In genomic region chr7:132815081-132815480, GRCm38 (mm10) we compare ENCODE assay signal across 14 mouse cellular contexts. TPM values are rescaled to one million over a fixed set of nuclear protein-coding genes. Genes with fewer than 3 reads are reported as not detected.
DNase-seq lines count a peak whose midpoint lies in the region; ATAC-seq and TF ChIP-seq lines count a peak whose summit lies in the region.
"Had no signal": no experiment of that assay in that cellular context is flagged by ENCODE, and none has a peak within 500 bp of the region (broad histone marks: within the 10 kb centered on the region; RNA-seq: fewer than 3 reads in every experiment).

No protein-coding gene starts in this region.

- H3K36me3 ChIP-seq in forebrain, embryonic 14.5 days (ENCODE audit: control insufficient read depth, insufficient read depth, low read length): no peaks in the 10 kb centered on the region
- H3K36me3 ChIP-seq in forebrain, embryonic 16.5 days (ENCODE audit: control insufficient read depth, insufficient read depth): no peaks in the 10 kb centered on the region
- no peaks in the 10 kb centered on the region for H3K36me3 ChIP-seq in liver, postnatal 0 days (replicated peaks; ENCODE audit: insufficient read depth, low read length)
- H3K36me3 ChIP-seq in liver, embryonic 11.5 days (ENCODE audit: control insufficient read depth, insufficient read depth, low read length): no peaks in the 10 kb centered on the region
- H3K36me3 ChIP-seq in limb, embryonic 13.5 days: no peaks in the 10 kb centered on the region
- H3K36me3 ChIP-seq: midbrain, embryonic 15.5 days had no signal

- H3K4me1 ChIP-seq in forebrain, embryonic 14.5 days (ENCODE audit: control insufficient read depth, insufficient read depth, low read length): peaks cover 18% of the 10 kb centered on the region
- peaks cover 27% of the 10 kb centered on the region for H3K4me1 ChIP-seq in forebrain, embryonic 16.5 days (replicated peaks; ENCODE audit: control insufficient read depth, insufficient read depth, low read length)
- H3K4me1 ChIP-seq in liver, postnatal 0 days (ENCODE audit: insufficient read depth): peaks cover 11% of the 10 kb centered on the region
- peaks cover 13% of the 10 kb centered on the region for H3K4me1 ChIP-seq in liver, embryonic 11.5 days (replicated peaks; ENCODE audit: control insufficient read depth, insufficient read depth, low read length)
- H3K4me1 ChIP-seq in limb, embryonic 13.5 days: peaks cover 52% of the 10 kb centered on the region

- DNase-seq in forebrain, embryonic 14.5 days (ENCODE audit: low spot score): no peak
- no peak for DNase-seq in liver, postnatal 0 days
- no peak for DNase-seq in liver, embryonic 11.5 days (ENCODE audit: low spot score)
- peak; percentile 69 for DNase-seq in embryo, embryonic 10 days (ENCODE audit: low spot score)
- no peak for DNase-seq in adrenal gland, adult 2 months
- DNase-seq: cerebellum, adult 9-11 months; kidney, postnatal 25 days; thymus, postnatal 25 days had no signal

- no peak overlapping the region for H3K9ac ChIP-seq in forebrain, embryonic 14.5 days (ENCODE audit: low read length)
- H3K9ac ChIP-seq in forebrain, embryonic 16.5 days (replicated peaks; ENCODE audit: low read depth, low read length): no peak overlapping the region
- no peak overlapping the region for H3K9ac ChIP-seq in liver, postnatal 0 days (replicated peaks)
- H3K9ac ChIP-seq in liver, embryonic 11.5 days (ENCODE audit: low read depth, low read length): no peak overlapping the region
- H3K9ac ChIP-seq in limb, embryonic 13.5 days: no peak overlapping the region
- H3K9ac ChIP-seq: heart, embryonic 13.5 days; hindbrain, embryonic 14.5 days; midbrain, embryonic 15.5 days had no signal

- TF ChIP-seq EP300 in liver, postnatal 0 days (IDR thresholded peaks at IDR 0.05; ENCODE audit: low read depth): no peak

- no peaks in the 10 kb centered on the region for H3K27me3 ChIP-seq in forebrain, embryonic 14.5 days (replicated peaks; ENCODE audit: control insufficient read depth, insufficient read depth, low read length)
- no peaks in the 10 kb centered on the region for H3K27me3 ChIP-seq in forebrain, embryonic 16.5 days (replicated peaks; ENCODE audit: control insufficient read depth, insufficient read depth, low read length)
- H3K27me3 ChIP-seq in liver, postnatal 0 days (ENCODE audit: insufficient read depth, low read length): no peaks in the 10 kb centered on the region
- H3K27me3 ChIP-seq in liver, embryonic 11.5 days (replicated peaks; ENCODE audit: control insufficient read depth, insufficient read depth, low read length): no peaks in the 10 kb centered on the region
- no peaks in the 10 kb centered on the region for H3K27me3 ChIP-seq in limb, embryonic 13.5 days
- H3K27me3 ChIP-seq: heart, embryonic 13.5 days; midbrain, embryonic 15.5 days had no signal

- peak; percentile 18; the same call in 1 of the 2 replicates for TF ChIP-seq CTCF in liver, postnatal 0 days (IDR thresholded peaks at IDR 0.05; ENCODE audit: low read depth)

- H3K27ac ChIP-seq in forebrain, embryonic 14.5 days (ENCODE audit: low read depth, low read length): no peak overlapping the region
- H3K27ac ChIP-seq in forebrain, embryonic 16.5 days (ENCODE audit: low read length): no peak overlapping the region
- no peak overlapping the region for H3K27ac ChIP-seq in liver, postnatal 0 days (ENCODE audit: low read depth)
- no peak overlapping the region for H3K27ac ChIP-seq in liver, embryonic 11.5 days (ENCODE audit: low read depth, low read length)
- no peak overlapping the region for H3K27ac ChIP-seq in limb, embryonic 13.5 days
- H3K27ac ChIP-seq: heart, embryonic 13.5 days; hindbrain, embryonic 14.5 days; midbrain, embryonic 15.5 days had no signal

- no peaks in the 10 kb centered on the region for H3K9me3 ChIP-seq in forebrain, embryonic 14.5 days (replicated peaks; ENCODE audit: control insufficient read depth, low read length)
- H3K9me3 ChIP-seq in forebrain, embryonic 16.5 days (ENCODE audit: control insufficient read depth, low read length): no peaks in the 10 kb centered on the region
- no peaks in the 10 kb centered on the region for H3K9me3 ChIP-seq in liver, postnatal 0 days (ENCODE audit: low read length)
- no peaks in the 10 kb centered on the region for H3K9me3 ChIP-seq in liver, embryonic 11.5 days (ENCODE audit: control insufficient read depth, low read length)
- no peaks in the 10 kb centered on the region for H3K9me3 ChIP-seq in limb, embryonic 13.5 days
- H3K9me3 ChIP-seq: heart, embryonic 13.5 days; midbrain, embryonic 15.5 days had no signal

- H3K4me3 ChIP-seq in forebrain, embryonic 14.5 days (ENCODE audit: low read depth, low read length): no peak overlapping the region
- no peak overlapping the region for H3K4me3 ChIP-seq in forebrain, embryonic 16.5 days (replicated peaks; ENCODE audit: low read length)
- H3K4me3 ChIP-seq in liver, postnatal 0 days (ENCODE audit: low read depth, low read length): no peak overlapping the region
- H3K4me3 ChIP-seq in liver, embryonic 11.5 days (ENCODE audit: low read depth, low read length): no peak overlapping the region
- no peak overlapping the region for H3K4me3 ChIP-seq in limb, embryonic 13.5 days
- H3K4me3 ChIP-seq: midbrain, embryonic 15.5 days had no signal

- H3K4me2 ChIP-seq in forebrain, embryonic 14.5 days (ENCODE audit: low read length): peak overlapping the region; percentile 78; the same call in 1 of the 2 replicates
- H3K4me2 ChIP-seq in forebrain, embryonic 16.5 days (ENCODE audit: low read length): no peak overlapping the region
- H3K4me2 ChIP-seq in liver, postnatal 0 days (ENCODE audit: low read depth, low read length): no peak overlapping the region
- no peak overlapping the region for H3K4me2 ChIP-seq in liver, embryonic 11.5 days
- H3K4me2 ChIP-seq in limb, embryonic 13.5 days (replicated peaks): peak overlapping the region; percentile 22
- H3K4me2 ChIP-seq: hindbrain, embryonic 14.5 days; midbrain, embryonic 15.5 days had no signal

- WGBS in forebrain, embryonic 14.5 days: 75% methylated on average over 5 of the region's 5 CpGs
- WGBS in forebrain, embryonic 16.5 days: 76% methylated on average over 5 of the region's 5 CpGs
- 88% methylated on average over 5 of the region's 5 CpGs for WGBS in liver, postnatal 0 days (ENCODE audit: insufficient replicate concordance)
- 85% methylated on average over 5 of the region's 5 CpGs for WGBS in liver, embryonic 11.5 days
- WGBS in limb, embryonic 13.5 days: 14% methylated on average over 5 of the region's 5 CpGs

- ATAC-seq in forebrain, embryonic 14.5 days: no peak
- ATAC-seq in forebrain, embryonic 16.5 days: no peak
- ATAC-seq in liver, postnatal 0 days: no peak
- no peak for ATAC-seq in liver, embryonic 11.5 days (replicated peaks; ENCODE audit: low FRiP score)
- no peak for ATAC-seq in limb, embryonic 13.5 days (ENCODE audit: low FRiP score, low read depth)
- ATAC-seq in erythroblast, adult 5-6 weeks (replicated peaks; ENCODE audit: low FRiP score, poor library complexity, severe bottlenecking): no peak
- ATAC-seq: midbrain, embryonic 15.5 days had no signal

RNA-seq across cellular contexts. Expression of gene Fam53b, which starts 1.4 kb away (rescaled TPM):
- 17.1 and 25.1 TPM in 2 replicates for polyA plus RNA-seq in forebrain, embryonic 14.5 days (2014; fragmentation: Nextera tagmentation; extraction: Ambion mirVana)
- polyA plus RNA-seq in forebrain, embryonic 16.5 days (2015; fragmentation: Nextera tagmentation; extraction: Ambion mirVana): 27.3 and 29.2 TPM in 2 replicates
- 15.2 and 17.2 TPM in 2 replicates for polyA plus RNA-seq in liver, postnatal 0 days (2015; fragmentation: Nextera tagmentation; extraction: Ambion mirVana)
- 20.1 and 20.4 TPM in 2 replicates for polyA plus RNA-seq in liver, embryonic 11.5 days (2014; fragmentation: Nextera tagmentation; extraction: Ambion mirVana)
- 25.4 and 26.4 TPM in 2 replicates for polyA plus RNA-seq in limb, embryonic 13.5 days (2015; fragmentation: Nextera tagmentation; extraction: Ambion mirVana)
- 119 and 143 TPM in 2 replicates for total RNA-seq in erythroblast, adult 5-6 weeks (2015; ENCODE audit: low replicate concordance)
- total RNA-seq in erythroblast, adult 5-6 weeks (2017; ENCODE audit: low replicate concordance): 126 and 169 TPM in 2 replicates
- 10 to 100 TPM; 61.1 to 69.5 TPM for total RNA-seq in adrenal gland, adult 2 months (2021)
- 97.5 and 140 TPM in 2 replicates for polyA plus RNA-seq in adrenal gland, adult 2 months (2012; rRNA removed)

RNA-seq across cellular contexts. Expression of gene Eef1akmt2, which starts 37.4 kb away (rescaled TPM):
- 99.8 and 110 TPM in 2 replicates for polyA plus RNA-seq in forebrain, embryonic 14.5 days (2014; fragmentation: Nextera tagmentation; extraction: Ambion mirVana)
- polyA plus RNA-seq in forebrain, embryonic 16.5 days (2015; fragmentation: Nextera tagmentation; extraction: Ambion mirVana): 97.0 and 101 TPM in 2 replicates
- polyA plus RNA-seq in liver, postnatal 0 days (2015; fragmentation: Nextera tagmentation; extraction: Ambion mirVana): 14.1 and 15.0 TPM in 2 replicates
- 50.4 and 54.0 TPM in 2 replicates for polyA plus RNA-seq in liver, embryonic 11.5 days (2014; fragmentation: Nextera tagmentation; extraction: Ambion mirVana)
- 76.0 and 78.3 TPM in 2 replicates for polyA plus RNA-seq in limb, embryonic 13.5 days (2015; fragmentation: Nextera tagmentation; extraction: Ambion mirVana)
- 5.6 and 7.3 TPM in 2 replicates for total RNA-seq in erythroblast, adult 5-6 weeks (2015; ENCODE audit: low replicate concordance)
- total RNA-seq in erythroblast, adult 5-6 weeks (2017; ENCODE audit: low replicate concordance): 16.3 and 23.8 TPM in 2 replicates
- total RNA-seq in adrenal gland, adult 2 months (2021): 10 to 100 TPM; 19.5 to 27.9 TPM
- 4.3 and 5.1 TPM in 2 replicates for polyA plus RNA-seq in adrenal gland, adult 2 months (2012; rRNA removed)

RNA-seq across cellular contexts. Expression of gene Abraxas2, which starts 43.9 kb away (rescaled TPM):
- 35.9 and 45.5 TPM in 2 replicates for polyA plus RNA-seq in forebrain, embryonic 14.5 days (2014; fragmentation: Nextera tagmentation; extraction: Ambion mirVana)
- polyA plus RNA-seq in forebrain, embryonic 16.5 days (2015; fragmentation: Nextera tagmentation; extraction: Ambion mirVana): 38.1 and 43.5 TPM in 2 replicates
- 13.0 and 15.5 TPM in 2 replicates for polyA plus RNA-seq in liver, postnatal 0 days (2015; fragmentation: Nextera tagmentation; extraction: Ambion mirVana)
- polyA plus RNA-seq in liver, embryonic 11.5 days (2014; fragmentation: Nextera tagmentation; extraction: Ambion mirVana): 26.9 and 28.5 TPM in 2 replicates
- 47.3 and 50.4 TPM in 2 replicates for polyA plus RNA-seq in limb, embryonic 13.5 days (2015; fragmentation: Nextera tagmentation; extraction: Ambion mirVana)
- 14.6 and 15.3 TPM in 2 replicates for total RNA-seq in erythroblast, adult 5-6 weeks (2015; ENCODE audit: low replicate concordance)
- 7.2 and 10.6 TPM in 2 replicates for total RNA-seq in erythroblast, adult 5-6 weeks (2017; ENCODE audit: low replicate concordance)
- 10 to 100 TPM; 29.3 to 44.1 TPM for total RNA-seq in adrenal gland, adult 2 months (2021)
- polyA plus RNA-seq in adrenal gland, adult 2 months (2012; rRNA removed): 5.8 and 8.3 TPM in 2 replicates

Comparison
In these comparisons a context has a peak if more than half of its experiments do, and no peak if none do; other contexts are left out.
1. H3K4me2 ChIP-seq: peak in forebrain, embryonic 14.5 days (single experiment) and limb, embryonic 13.5 days (single experiment); none in forebrain, embryonic 16.5 days (single experiment), liver, postnatal 0 days (single experiment) and liver, embryonic 11.5 days (single experiment).